Mouse (Mus musculus): ENCODE results near the gene 2210407C18Rik.

Gene 2210407C18Rik

GRCm38 (mm10) chr11:58606177-58606919, 9.5 kb downstream of the 2210407C18Rik start:
- Histone ChIP-seq H3K27me3 (ENCODE audit: insufficient read depth, low read length) (no peaks in the 10 kb centered on the region), H3K9me3 (ENCODE audit: low read length) (no peaks in the 10 kb centered on the region), H3K4me1 (replicated peaks; ENCODE audit: low read depth, low read length) (peaks cover 27% of the 10 kb centered on the region), H3K4me3 (replicated peaks; ENCODE audit: low read length) (no peak overlapping the region), H3K36me3 (ENCODE audit: insufficient read depth, low read length) (no peaks in the 10 kb centered on the region)
- TF ChIP-seq NANOG (IDR thresholded peaks at IDR 0.05; ENCODE audit: borderline replicate concordance, low read length) (no peak), POU5F1 (IDR thresholded peaks at IDR 0.05; ENCODE audit: borderline replicate concordance, low read length) (no peak), CTCF (conservative IDR thresholded peaks at IDR 0.05; ENCODE audit: low read length) (no peak)

GRCm38 (mm10) chr11:58605228-58605627, 10.6 kb downstream of the 2210407C18Rik start:
- no peak overlapping the region for H3K4me3 ChIP-seq (replicated peaks; ENCODE audit: low read length)
- no peaks in the 10 kb centered on the region for H3K9me3 ChIP-seq (ENCODE audit: low read length)
- peaks cover 30% of the 10 kb centered on the region for H3K4me1 ChIP-seq (replicated peaks; ENCODE audit: low read depth, low read length)
- H3K36me3 ChIP-seq (ENCODE audit: insufficient read depth, low read length) = no peaks in the 10 kb centered on the region
- TF ChIP-seq POU5F1 (IDR thresholded peaks at IDR 0.05; ENCODE audit: borderline replicate concordance, low read length) (no peak), NANOG (IDR thresholded peaks at IDR 0.05; ENCODE audit: borderline replicate concordance, low read length) (no peak), CTCF (conservative IDR thresholded peaks at IDR 0.05; ENCODE audit: low read length) (no peak)
- H3K27me3 ChIP-seq (ENCODE audit: insufficient read depth, low read length) = no peaks in the 10 kb centered on the region

GRCm38 (mm10) chr11:58604688-58605087, 11.2 kb downstream of the 2210407C18Rik start:
- Histone ChIP-seq H3K4me3 (replicated peaks; ENCODE audit: low read length) (no peak overlapping the region), H3K9me3 (ENCODE audit: low read length) (no peaks in the 10 kb centered on the region), H3K36me3 (ENCODE audit: insufficient read depth, low read length) (no peaks in the 10 kb centered on the region), H3K4me1 (replicated peaks; ENCODE audit: low read depth, low read length) (peaks cover 32% of the 10 kb centered on the region), H3K27me3 (ENCODE audit: insufficient read depth, low read length) (no peaks in the 10 kb centered on the region)
- TF ChIP-seq POU5F1 (IDR thresholded peaks at IDR 0.05; ENCODE audit: borderline replicate concordance, low read length) (no peak), NANOG (IDR thresholded peaks at IDR 0.05; ENCODE audit: borderline replicate concordance, low read length) (no peak), CTCF (conservative IDR thresholded peaks at IDR 0.05; ENCODE audit: low read length) (no peak)

- peak; percentile 35; the same call in 1 of the 2 replicates for TF ChIP-seq NANOG (IDR thresholded peaks at IDR 0.05; ENCODE audit: borderline replicate concordance, low read length)
- no peak for TF ChIP-seq POU5F1 (IDR thresholded peaks at IDR 0.05; ENCODE audit: borderline replicate concordance, low read length)
- TF ChIP-seq CTCF (conservative IDR thresholded peaks at IDR 0.05; ENCODE audit: low read length) = no peak
- Histone ChIP-seq H3K4me1 (replicated peaks; ENCODE audit: low read depth, low read length) (peaks cover 32% of the 10 kb centered on the region), H3K9me3 (ENCODE audit: low read length) (no peaks in the 10 kb centered on the region), H3K27me3 (ENCODE audit: insufficient read depth, low read length) (no peaks in the 10 kb centered on the region), H3K4me3 (replicated peaks; ENCODE audit: low read length) (no peak overlapping the region), H3K36me3 (ENCODE audit: insufficient read depth, low read length) (no peaks in the 10 kb centered on the region)
Observed at GRCm38 (mm10) chr11:58602800-58603560, 12.9 kb downstream of the 2210407C18Rik start.

- H3K27me3 ChIP-seq (ENCODE audit: insufficient read depth, low read length) = no peaks in the 10 kb centered on the region
- H3K9me3 ChIP-seq (ENCODE audit: low read length) = no peaks in the 10 kb centered on the region
- TF ChIP-seq NANOG (IDR thresholded peaks at IDR 0.05; ENCODE audit: borderline replicate concordance, low read length) (no peak), POU5F1 (IDR thresholded peaks at IDR 0.05; ENCODE audit: borderline replicate concordance, low read length) (no peak), CTCF (conservative IDR thresholded peaks at IDR 0.05; ENCODE audit: low read length) (no peak)
- no peaks in the 10 kb centered on the region for H3K36me3 ChIP-seq (ENCODE audit: insufficient read depth, low read length)
- H3K4me3 ChIP-seq (replicated peaks; ENCODE audit: low read length) = no peak overlapping the region
- H3K4me1 ChIP-seq (replicated peaks; ENCODE audit: low read depth, low read length) = peaks cover 32% of the 10 kb centered on the region
Observed at GRCm38 (mm10) chr11:58602062-58602461, 13.8 kb downstream of the 2210407C18Rik start.

GRCm38 (mm10) chr11:58597837-58598236, 18.0 kb downstream of the 2210407C18Rik start:
- Histone ChIP-seq H3K27me3 (ENCODE audit: insufficient read depth, low read length) (no peaks in the 10 kb centered on the region), H3K36me3 (ENCODE audit: insufficient read depth, low read length) (no peaks in the 10 kb centered on the region), H3K9me3 (ENCODE audit: low read length) (no peaks in the 10 kb centered on the region), H3K4me3 (replicated peaks; ENCODE audit: low read length) (no peak overlapping the region), H3K4me1 (replicated peaks; ENCODE audit: low read depth, low read length) (peaks cover 20% of the 10 kb centered on the region)
- TF ChIP-seq POU5F1 (IDR thresholded peaks at IDR 0.05; ENCODE audit: borderline replicate concordance, low read length) (no peak), NANOG (IDR thresholded peaks at IDR 0.05; ENCODE audit: borderline replicate concordance, low read length) (no peak), CTCF (conservative IDR thresholded peaks at IDR 0.05; ENCODE audit: low read length) (no peak)

- H3K4me1 ChIP-seq (replicated peaks; ENCODE audit: low read depth, low read length) = no peaks in the 10 kb centered on the region; the same call in 1 of the 2 replicates
- no peaks in the 10 kb centered on the region for H3K9me3 ChIP-seq (ENCODE audit: low read length)
- no peaks in the 10 kb centered on the region for H3K36me3 ChIP-seq (ENCODE audit: insufficient read depth, low read length)
- no peak within 1 kb of the TSS for H3K4me3 ChIP-seq (replicated peaks; ENCODE audit: low read length)
- H3K27me3 ChIP-seq (ENCODE audit: insufficient read depth, low read length) = no peaks in the 10 kb centered on the region
- TF ChIP-seq NANOG (IDR thresholded peaks at IDR 0.05; ENCODE audit: borderline replicate concordance, low read length) = no peak
- TF ChIP-seq CTCF (conservative IDR thresholded peaks at IDR 0.05; ENCODE audit: low read length) = no peak
- TF ChIP-seq POU5F1 (IDR thresholded peaks at IDR 0.05; ENCODE audit: borderline replicate concordance, low read length) = no peak
Observed at GRCm38 (mm10) chr11:58594814-58595213, 21.1 kb downstream of the 2210407C18Rik start, which contains the start of gene Olfr324. Gene Olfr324 (plus strand): TSS chr11:58595114.

GRCm38 (mm10) chr11:58588620-58589250, 27.1 kb downstream of the 2210407C18Rik start:
- no peaks in the 10 kb centered on the region for H3K36me3 ChIP-seq (ENCODE audit: insufficient read depth, low read length)
- TF ChIP-seq POU5F1 (IDR thresholded peaks at IDR 0.05; ENCODE audit: borderline replicate concordance, low read length) (no peak), NANOG (IDR thresholded peaks at IDR 0.05; ENCODE audit: borderline replicate concordance, low read length) (no peak), CTCF (conservative IDR thresholded peaks at IDR 0.05; ENCODE audit: low read length) (no peak)
- H3K4me3 ChIP-seq (replicated peaks; ENCODE audit: low read length) = no peak overlapping the region
- H3K27me3 ChIP-seq (ENCODE audit: insufficient read depth, low read length) = no peaks in the 10 kb centered on the region
- no peaks in the 10 kb centered on the region for H3K4me1 ChIP-seq (replicated peaks; ENCODE audit: low read depth, low read length)
- H3K9me3 ChIP-seq (ENCODE audit: low read length) = peaks cover 9% of the 10 kb centered on the region; the same call in 1 of the 2 replicates
